33 mouse cellular contexts compared by ENCODE assay signal in genomic region chr7:92647790-92648189, GRCm38 (mm10). TPM values are rescaled to one million over a fixed set of nuclear protein-coding genes. Genes with fewer than 3 reads are reported as not detected.
"Had no signal": no experiment of that assay in that cellular context is flagged by ENCODE, and none has a peak within 500 bp of the region (broad histone marks: within the 10 kb centered on the region; RNA-seq: fewer than 3 reads in every experiment).

No protein-coding gene starts in this region.

- H3K9ac ChIP-seq: limb, embryonic 12.5 days; limb, embryonic 13.5 days; limb, embryonic 15.5 days; liver, embryonic 12.5 days; liver, embryonic 13.5 days; liver, embryonic 14.5 days; liver, embryonic 15.5 days; liver, postnatal 0 days; lung, embryonic 14.5 days; lung, embryonic 15.5 days; midbrain, embryonic 12.5 days; midbrain, embryonic 13.5 days; midbrain, embryonic 15.5 days; neural tube, embryonic 12.5 days had no signal

- ATAC-seq: liver, embryonic 12.5 days; liver, postnatal 0 days; lung, postnatal 0 days; midbrain, embryonic 13.5 days; midbrain, embryonic 15.5 days; midbrain, embryonic 16.5 days had no signal

- H3K27me3 ChIP-seq: limb, embryonic 12.5 days; limb, embryonic 13.5 days; limb, embryonic 15.5 days; liver, embryonic 12.5 days; liver, embryonic 13.5 days; liver, embryonic 15.5 days; lung, embryonic 15.5 days; megakaryocyte, embryonic 14.5 days; midbrain, embryonic 12.5 days; midbrain, embryonic 13.5 days; midbrain, embryonic 15.5 days; neural tube, embryonic 12.5 days had no signal

- DNase-seq: left cerebral cortex, postnatal 4 days; liver; liver, embryonic 13.5 days; liver, postnatal 0 days; lung, adult 18-20 months; lung, adult 2 months; lung, embryonic 14.5 days; lung, postnatal 10 days; lung, postnatal 14 days; lung, postnatal 36 days; lung, postnatal 4 days; midbrain, embryonic 14.5 days had no signal

- H3K27ac ChIP-seq: left cerebral cortex, adult 2 months; limb, embryonic 10.5 days; limb, embryonic 12.5 days; limb, embryonic 13.5 days; limb, embryonic 15.5 days; liver, embryonic 12.5 days; liver, embryonic 13.5 days; liver, embryonic 14.5 days; liver, embryonic 15.5 days; lung, embryonic 15.5 days; macrophage; midbrain, embryonic 10.5 days; midbrain, embryonic 12.5 days; midbrain, embryonic 13.5 days; midbrain, embryonic 15.5 days; neural tube, embryonic 12.5 days had no signal

- H3K4me1 ChIP-seq: limb, embryonic 10.5 days; limb, embryonic 12.5 days; limb, embryonic 13.5 days; limb, embryonic 15.5 days; liver, embryonic 12.5 days; liver, embryonic 15.5 days; lung, embryonic 15.5 days; midbrain, embryonic 10.5 days; midbrain, embryonic 12.5 days; midbrain, embryonic 13.5 days; midbrain, embryonic 15.5 days; neural tube, embryonic 12.5 days had no signal

- H3K4me2 ChIP-seq: limb, embryonic 12.5 days; limb, embryonic 13.5 days; limb, embryonic 15.5 days; liver, embryonic 11.5 days; liver, embryonic 12.5 days; liver, embryonic 13.5 days; liver, embryonic 15.5 days; lung, embryonic 14.5 days; lung, embryonic 15.5 days; midbrain, embryonic 12.5 days; midbrain, embryonic 13.5 days; midbrain, embryonic 15.5 days; neural tube, embryonic 12.5 days had no signal

- H3K9me3 ChIP-seq: limb, embryonic 10.5 days; limb, embryonic 12.5 days; limb, embryonic 13.5 days; limb, embryonic 15.5 days; liver, embryonic 12.5 days; liver, embryonic 13.5 days; liver, embryonic 15.5 days; lung, embryonic 15.5 days; megakaryocyte, embryonic 14.5 days; midbrain, embryonic 10.5 days; midbrain, embryonic 12.5 days; midbrain, embryonic 13.5 days; midbrain, embryonic 15.5 days; neural tube, embryonic 12.5 days had no signal

- H3K4me3 ChIP-seq: left cerebral cortex, adult 2 months; limb, embryonic 10.5 days; limb, embryonic 12.5 days; limb, embryonic 13.5 days; limb, embryonic 15.5 days; liver, embryonic 12.5 days; liver, embryonic 13.5 days; liver, embryonic 15.5 days; lung, embryonic 15.5 days; megakaryocyte, embryonic 14.5 days; midbrain, embryonic 10.5 days; midbrain, embryonic 12.5 days; midbrain, embryonic 13.5 days; midbrain, embryonic 15.5 days; myocyte; neural tube, embryonic 12.5 days had no signal

RNA-seq across cellular contexts. Expression of gene Ankrd42, which starts 10.8 kb away (rescaled TPM):
- total RNA-seq: monocyte, adult 5-6 weeks had no signal
